Mouse (Mus musculus) E14TG2a.4 (cell line): ENCODE results near the gene Col4a3bp.

ENCODE experiments used
- CTCF ChIP-seq: conservative IDR thresholded peaks from 2 replicates; pipeline ENCODE4 v1.5.1; 2014; ENCODE audit warnings: low read length
- POU5F1 ChIP-seq: IDR thresholded peaks from 2 replicates; pipeline ENCODE4 v1.6.1; 2014; ENCODE audit warnings: low read length, borderline replicate concordance

GRCm38 (mm10) chr13:96681088-96681620 is 138.7 kb downstream of the Col4a3bp start:
- TF ChIP-seq CTCF = no peak
- no peak for TF ChIP-seq POU5F1
